Mouse (Mus musculus) liver, embryonic 15.5 days (tissue): ENCODE data around the gene Nptn. TPM values are rescaled to one million over a fixed set of nuclear protein-coding genes. Genes with fewer than 3 reads are reported as not detected.
A peak's percentile ranks its signal among the peaks of the same experiment; 100 is the strongest.

Source experiments
- ATAC-seq: fragments of 200-750 bp; cut with Nextera tagmentation; 2 replicates; pipeline ENCODE4 v1.8.0; 2017; ENCODE audit warnings: moderate number of reproducible peaks, mild to moderate bottlenecking, moderate library complexity; ENCODE audit not compliant: insufficient read depth
- H3K27ac ChIP-seq: fragments of 300-500 bp; sonication (generic); replicated peaks from 2 replicates; pipeline ENCODE4 v1.5.1; 2015; ENCODE audit warnings: mild to moderate bottlenecking, inconsistent platforms
- H3K27me3 ChIP-seq: fragments of 300-500 bp; sonication (generic); 2 replicates; pipeline ENCODE4 v1.6.1; 2015; ENCODE audit warnings: mild to moderate bottlenecking, inconsistent platforms
- H3K36me3 ChIP-seq: fragments of 300-500 bp; sonication (generic); replicated peaks from 2 replicates; pipeline ENCODE4 v1.6.1; 2015; ENCODE audit warnings: moderate library complexity, mild to moderate bottlenecking, inconsistent platforms
- H3K4me1 ChIP-seq: fragments of 300-500 bp; sonication (generic); replicated peaks from 2 replicates; pipeline ENCODE4 v1.6.1; 2015; ENCODE audit warnings: inconsistent platforms
- H3K4me2 ChIP-seq: fragments of 300-500 bp; sonication (generic); 2 replicates; pipeline ENCODE4 v1.6.1; 2015; ENCODE audit warnings: moderate library complexity, mild to moderate bottlenecking, inconsistent platforms
- H3K4me3 ChIP-seq: fragments of 300-500 bp; sonication (generic); replicated peaks from 2 replicates; pipeline ENCODE4 v1.5.1; 2015; ENCODE audit warnings: mild to moderate bottlenecking, inconsistent platforms
- H3K9ac ChIP-seq: fragments of 300-500 bp; sonication (generic); 2 replicates; pipeline ENCODE4 v1.6.1; 2015; ENCODE audit warnings: moderate library complexity, mild to moderate bottlenecking, inconsistent platforms
- H3K9me3 ChIP-seq: fragments of 300-500 bp; sonication (generic); replicated peaks from 2 replicates; pipeline ENCODE4 v1.6.1; 2016; ENCODE audit warnings: inconsistent platforms
- WGBS: fragments of 180-500 bp; shearing (Covaris S2); methylation state at CpG from one replicate; pipeline ENCODE4 v1.1.7; 2015; ENCODE audit warnings: mixed read lengths; ENCODE audit not compliant: insufficient replicate concordance; 5-methylcytosine and 5-hydroxymethylcytosine counted together
- polyA plus RNA-seq: library from polyadenylated mRNA; unstranded; fragments of >200 nt; fragmentation: Nextera tagmentation; extraction: Ambion mirVana; gene quantifications from 2 replicates; pipeline ENCODE4 v1.2.1, GENCODE M21; 2015

Nptn gene
- polyA plus RNA-seq, 1 experiment from 2014 or later, result 87.9 TPM

- peaks cover 69% of the 10 kb centered on the region for H3K36me3 ChIP-seq
- H3K27ac ChIP-seq, result peak overlapping the region; percentile 99
- H3K4me1 ChIP-seq, result peaks cover 91% of the 10 kb centered on the region
- peak overlapping the region; percentile 63 for H3K4me2 ChIP-seq
- no peaks in the 10 kb centered on the region for H3K9me3 ChIP-seq
- peak overlapping the region; percentile 62 for H3K9ac ChIP-seq
- H3K27me3 ChIP-seq, result no peaks in the 10 kb centered on the region
- peak; percentile 89 for ATAC-seq
- WGBS, result 25% methylated on average over 5 of the region's 5 CpGs
- peak overlapping the region; percentile 45 for H3K4me3 ChIP-seq
These were observed 75.9 kb downstream of the Nptn start for GRCm38 (mm10) chr9:58657735-58658512.

- Histone ChIP-seq H3K4me3 (no peak overlapping the region), H3K36me3 (peaks cover 64% of the 10 kb centered on the region), H3K27ac (peak overlapping the region; percentile 99), H3K27me3 (no peaks in the 10 kb centered on the region), H3K9me3 (no peaks in the 10 kb centered on the region), H3K9ac (peak overlapping the region; percentile 57), H3K4me2 (peak overlapping the region; percentile 63; the same call in 1 of the 2 replicates), H3K4me1 (peaks cover 90% of the 10 kb centered on the region)
- 19% methylated on average over 4 of the region's 4 CpGs for WGBS
- no peak for ATAC-seq
These were observed 76.7 kb downstream of the Nptn start for GRCm38 (mm10) chr9:58658596-58659309.

- no peak for ATAC-seq
- Histone ChIP-seq H3K27me3 (no peaks in the 10 kb centered on the region), H3K27ac (peak overlapping the region; percentile 99), H3K9me3 (no peaks in the 10 kb centered on the region), H3K36me3 (peaks cover 65% of the 10 kb centered on the region), H3K4me3 (no peak overlapping the region), H3K9ac (peak overlapping the region; percentile 57), H3K4me2 (peak overlapping the region; percentile 36), H3K4me1 (peaks cover 90% of the 10 kb centered on the region)
- WGBS, result 50% methylated on average over 3 of the region's 3 CpGs
These were observed 77.3 kb downstream of the Nptn start for GRCm38 (mm10) chr9:58659331-58659730.

- H3K4me2 ChIP-seq, result peak overlapping the region; percentile 36
- H3K36me3 ChIP-seq, result peaks cover 64% of the 10 kb centered on the region
- no peaks in the 10 kb centered on the region for H3K9me3 ChIP-seq
- H3K27me3 ChIP-seq, result no peaks in the 10 kb centered on the region
- H3K27ac ChIP-seq, result peak overlapping the region; percentile 99
- peak overlapping the region; percentile 57 for H3K9ac ChIP-seq
- 52% methylated on average over 9 of the region's 9 CpGs for WGBS
- H3K4me3 ChIP-seq, result no peak overlapping the region
- ATAC-seq, result peak; percentile 71
- H3K4me1 ChIP-seq, result peaks cover 85% of the 10 kb centered on the region
These were observed 77.9 kb downstream of the Nptn start for GRCm38 (mm10) chr9:58659989-58660388.

- Histone ChIP-seq H3K9ac (peak overlapping the region; percentile 45), H3K36me3 (peaks cover 67% of the 10 kb centered on the region)
These were observed 78.6 kb downstream of the Nptn start for GRCm38 (mm10) chr9:58660673-58661072.

GRCm38 (mm10) chr9:58662007-58662406 is 80.0 kb downstream of the Nptn start:
- no peak for ATAC-seq
- H3K27ac ChIP-seq, result peak overlapping the region; percentile 99
- H3K4me2 ChIP-seq, result no peak overlapping the region
- H3K4me1 ChIP-seq, result peaks cover 67% of the 10 kb centered on the region
- peaks cover 76% of the 10 kb centered on the region for H3K36me3 ChIP-seq
- H3K4me3 ChIP-seq, result no peak overlapping the region
- WGBS, result 79% methylated on average over 4 of the region's 4 CpGs
- no peaks in the 10 kb centered on the region for H3K9me3 ChIP-seq
- peak overlapping the region; percentile 44; the same call in 1 of the 2 replicates for H3K9ac ChIP-seq
- H3K27me3 ChIP-seq, result no peaks in the 10 kb centered on the region

More at GRCm38 (mm10) chr9:58660673-58661072, 78.6 kb downstream of the Nptn start:
- 79% methylated on average over 3 of the region's 3 CpGs for WGBS
- Histone ChIP-seq H3K4me3 (no peak overlapping the region), H3K27ac (peak overlapping the region; percentile 99), H3K4me2 (no peak overlapping the region; the same call in 1 of the 2 replicates), H3K4me1 (peaks cover 80% of the 10 kb centered on the region), H3K9me3 (no peaks in the 10 kb centered on the region), H3K27me3 (no peaks in the 10 kb centered on the region)
- no peak for ATAC-seq

- Histone ChIP-seq H3K9ac (peak overlapping the region; percentile 44), H3K36me3 (peaks cover 81% of the 10 kb centered on the region), H3K27me3 (no peaks in the 10 kb centered on the region), H3K4me1 (peaks cover 68% of the 10 kb centered on the region), H3K4me3 (no peak overlapping the region), H3K9me3 (no peaks in the 10 kb centered on the region), H3K27ac (peak overlapping the region; percentile 99), H3K4me2 (peak overlapping the region; percentile 34)
- ATAC-seq, result peak; percentile 11
- 24% methylated on average over 3 of the region's 3 CpGs for WGBS
These were observed 80.8 kb downstream of the Nptn start for GRCm38 (mm10) chr9:58662791-58663190.

GRCm38 (mm10) chr9:58665492-58665891 is 83.5 kb downstream of the Nptn start:
- Histone ChIP-seq H3K36me3 (peaks cover 73% of the 10 kb centered on the region), H3K27me3 (no peaks in the 10 kb centered on the region), H3K4me2 (no peak overlapping the region), H3K9ac (no peak overlapping the region), H3K4me1 (peaks cover 46% of the 10 kb centered on the region), H3K9me3 (no peaks in the 10 kb centered on the region), H3K4me3 (no peak overlapping the region), H3K27ac (peak overlapping the region; percentile 41; the same call in 1 of the 2 replicates)
- no peak for ATAC-seq
- WGBS, result 81% methylated on average over 9 of the region's 9 CpGs

- Histone ChIP-seq H3K36me3 (peaks cover 67% of the 10 kb centered on the region), H3K27ac (0 out of 2 replicates have a peak overlapping the region, but pooled peaks have one; percentile 19), H3K9ac (no peak overlapping the region), H3K27me3 (no peaks in the 10 kb centered on the region), H3K4me3 (no peak overlapping the region), H3K4me2 (no peak overlapping the region), H3K4me1 (peaks cover 39% of the 10 kb centered on the region), H3K9me3 (no peaks in the 10 kb centered on the region)
- WGBS, result 79% methylated on average over 9 of the region's 9 CpGs
- no peak for ATAC-seq
These were observed 84.2 kb downstream of the Nptn start for GRCm38 (mm10) chr9:58666191-58666590.

- Histone ChIP-seq H3K4me1 (peaks cover 29% of the 10 kb centered on the region), H3K4me3 (no peak overlapping the region), H3K27ac (no peak overlapping the region), H3K9me3 (no peaks in the 10 kb centered on the region), H3K4me2 (no peak overlapping the region), H3K9ac (no peak overlapping the region), H3K36me3 (peaks cover 58% of the 10 kb centered on the region), H3K27me3 (no peaks in the 10 kb centered on the region)
- no peak for ATAC-seq
- WGBS, result 85% methylated on average over 9 of the region's 9 CpGs
These were observed 85.2 kb downstream of the Nptn start for GRCm38 (mm10) chr9:58667244-58667643.

- no peak for ATAC-seq
- Histone ChIP-seq H3K9me3 (no peaks in the 10 kb centered on the region), H3K4me1 (peaks cover 19% of the 10 kb centered on the region), H3K9ac (no peak overlapping the region), H3K36me3 (peaks cover 49% of the 10 kb centered on the region), H3K27ac (no peak overlapping the region), H3K4me3 (no peak overlapping the region), H3K4me2 (no peak overlapping the region), H3K27me3 (no peaks in the 10 kb centered on the region)
- 82% methylated on average over 3 of the region's 3 CpGs for WGBS
These were observed 86.1 kb downstream of the Nptn start for GRCm38 (mm10) chr9:58668171-58668570.
